ENCODE assay signal across 43 mouse cellular contexts in genomic region chr10:59664765-59665164, GRCm38 (mm10). TPM values are rescaled to one million over a fixed set of nuclear protein-coding genes. Genes with fewer than 3 reads are reported as not detected.
"Had no signal": no experiment of that assay in that cellular context is flagged by ENCODE, and none has a peak within 500 bp of the region (broad histone marks: within the 10 kb centered on the region; RNA-seq: fewer than 3 reads in every experiment).

No protein-coding gene starts in this region.

- H3K27ac ChIP-seq: left cerebral cortex, adult 2 months; limb, embryonic 12.5 days; liver, embryonic 12.5 days; liver, embryonic 13.5 days; liver, embryonic 14.5 days; liver, embryonic 15.5 days; lung, embryonic 15.5 days; macrophage; midbrain, embryonic 10.5 days; midbrain, embryonic 12.5 days; midbrain, embryonic 13.5 days; midbrain, embryonic 15.5 days; neural tube, embryonic 12.5 days had no signal

- H3K9ac ChIP-seq: limb, embryonic 12.5 days; limb, embryonic 15.5 days; liver, embryonic 12.5 days; liver, embryonic 13.5 days; liver, embryonic 14.5 days; liver, embryonic 15.5 days; liver, postnatal 0 days; lung, embryonic 14.5 days; lung, embryonic 15.5 days; midbrain, embryonic 12.5 days; midbrain, embryonic 13.5 days; midbrain, embryonic 15.5 days; neural tube, embryonic 12.5 days had no signal

- H3K27me3 ChIP-seq: limb, embryonic 12.5 days; limb, embryonic 15.5 days; liver, embryonic 12.5 days; liver, embryonic 13.5 days; liver, embryonic 15.5 days; lung, embryonic 15.5 days; megakaryocyte, embryonic 14.5 days; midbrain, embryonic 12.5 days; midbrain, embryonic 13.5 days; midbrain, embryonic 15.5 days; neural tube, embryonic 12.5 days had no signal

- ATAC-seq: liver, embryonic 12.5 days; liver, postnatal 0 days; midbrain, embryonic 13.5 days; midbrain, embryonic 15.5 days; midbrain, embryonic 16.5 days had no signal

- H3K4me2 ChIP-seq: limb, embryonic 12.5 days; limb, embryonic 15.5 days; liver, embryonic 11.5 days; liver, embryonic 12.5 days; liver, embryonic 13.5 days; liver, embryonic 15.5 days; lung, embryonic 14.5 days; lung, embryonic 15.5 days; midbrain, embryonic 11.5 days; midbrain, embryonic 12.5 days; midbrain, embryonic 13.5 days; midbrain, embryonic 15.5 days; neural tube, embryonic 12.5 days had no signal

- H3K9me3 ChIP-seq: limb, embryonic 15.5 days; liver, embryonic 12.5 days; liver, embryonic 13.5 days; liver, embryonic 15.5 days; lung, embryonic 15.5 days; midbrain, embryonic 12.5 days; midbrain, embryonic 15.5 days; neural tube, embryonic 12.5 days had no signal

- DNase-seq: liver; liver, embryonic 13.5 days; liver, postnatal 0 days; lung, adult 2 months; lung, embryonic 14.5 days; lung, postnatal 10 days; lung, postnatal 14 days; lung, postnatal 4 days; midbrain, embryonic 14.5 days had no signal

- H3K36me3 ChIP-seq: limb, embryonic 12.5 days; limb, embryonic 15.5 days; liver, embryonic 12.5 days; liver, embryonic 13.5 days; liver, embryonic 15.5 days; lung, embryonic 15.5 days; midbrain, embryonic 10.5 days; midbrain, embryonic 12.5 days; midbrain, embryonic 13.5 days; midbrain, embryonic 15.5 days; neural tube, embryonic 12.5 days had no signal

- H3K4me3 ChIP-seq: left cerebral cortex, adult 2 months; limb, embryonic 12.5 days; limb, embryonic 15.5 days; liver, embryonic 12.5 days; liver, embryonic 13.5 days; liver, embryonic 15.5 days; lung, embryonic 15.5 days; midbrain, embryonic 10.5 days; midbrain, embryonic 12.5 days; midbrain, embryonic 13.5 days; midbrain, embryonic 15.5 days; neural tube, embryonic 12.5 days had no signal

- H3K4me1 ChIP-seq: midbrain, embryonic 10.5 days; midbrain, embryonic 12.5 days; neural tube, embryonic 12.5 days had no signal

RNA-seq across cellular contexts. Expression of gene Gm10322, which starts 48.9 kb away (rescaled TPM):
- total RNA-seq: left cerebral cortex, adult 18-20 months; left cerebral cortex, adult 2 months; left cerebral cortex, adult 8-10 months; left cerebral cortex, postnatal 10 days; left cerebral cortex, postnatal 14 days; left cerebral cortex, postnatal 25 days; left cerebral cortex, postnatal 36 days; liver, adult 2 months; megakaryocyte progenitor cell, adult 5-6 weeks; megakaryocyte, adult 5-6 weeks; megakaryocyte-erythroid progenitor cell, adult 5-6 weeks; midbrain, postnatal 0 days; monocyte, adult 5-6 weeks had no signal
- polyA plus RNA-seq: limb, embryonic 11.5 days; limb, embryonic 12.5 days; limb, embryonic 15.5 days; liver, adult 2 months; liver, embryonic 11.5 days; liver, embryonic 12.5 days; liver, embryonic 13.5 days; liver, embryonic 14.5 days; liver, embryonic 15.5 days; liver, embryonic 16.5 days; liver, postnatal 0 days; lung, adult 2 months; lung, embryonic 14.5 days; lung, embryonic 15.5 days; lung, embryonic 16.5 days; lung, postnatal 0 days; macrophage; midbrain, embryonic 10.5 days; midbrain, embryonic 11.5 days; midbrain, embryonic 12.5 days; midbrain, embryonic 13.5 days; midbrain, embryonic 14.5 days; midbrain, embryonic 15.5 days; midbrain, embryonic 16.5 days; midbrain, postnatal 0 days; neural tube, embryonic 11.5 days; neural tube, embryonic 12.5 days had no signal
